Mouse (Mus musculus) thymus, postnatal 10 days (tissue): ENCODE data around the gene Eif3f.

Source experiments
- DNase-seq, 2 experiments: peaks; one replicate each; pipeline ENCODE4 v3.0.0; 2021; ENCODE audit warnings: low spot score in 2 of 2

The Eif3f gene

GRCm38 (mm10) chr7:108933794-108934731 lies at the start of gene Eif3f:
Eif3f (plus strand) TSS chr7:108934417.
- peak; percentile 86 to 90 for DNase-seq

- no peak for DNase-seq
These were observed 49.3 kb upstream of the Eif3f start, which contains the start of gene Olfr518 for GRCm38 (mm10) chr7:108884906-108885305. Olfr518 (minus strand) TSS chr7:108885006.

DNA sequence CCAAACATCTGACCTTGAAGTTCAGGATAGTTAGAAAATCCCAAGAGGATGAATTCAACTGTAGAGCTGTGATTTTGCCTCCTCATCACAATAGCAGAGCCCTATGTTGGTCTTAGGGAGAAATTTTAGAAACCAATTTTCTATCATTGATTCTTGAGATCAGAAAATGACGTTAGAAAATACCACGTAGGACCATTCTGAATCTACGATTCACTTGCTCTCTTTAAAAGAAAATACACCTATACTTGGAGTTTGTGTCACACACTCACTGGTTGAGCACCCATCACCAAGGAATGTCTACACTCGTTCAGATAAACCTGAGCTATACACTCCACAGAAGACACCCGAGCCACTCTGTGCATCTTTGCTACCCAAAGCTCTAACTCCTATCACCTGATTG lies 39.9 kb upstream of the Eif3f start, which contains the start of gene Olfr519:
Gene Olfr519 (minus strand): TSS at position 101 of the 400 bp plus-strand sequence.
- DNase-seq = no peak

- DNase-seq = no peak
These were observed 30.2 kb upstream of the Eif3f start for GRCm38 (mm10) chr7:108903969-108904368.

GRCm38 (mm10) chr7:108927043-108927442 lies 7.2 kb upstream of the Eif3f start:
- DNase-seq = no peak

DNA sequence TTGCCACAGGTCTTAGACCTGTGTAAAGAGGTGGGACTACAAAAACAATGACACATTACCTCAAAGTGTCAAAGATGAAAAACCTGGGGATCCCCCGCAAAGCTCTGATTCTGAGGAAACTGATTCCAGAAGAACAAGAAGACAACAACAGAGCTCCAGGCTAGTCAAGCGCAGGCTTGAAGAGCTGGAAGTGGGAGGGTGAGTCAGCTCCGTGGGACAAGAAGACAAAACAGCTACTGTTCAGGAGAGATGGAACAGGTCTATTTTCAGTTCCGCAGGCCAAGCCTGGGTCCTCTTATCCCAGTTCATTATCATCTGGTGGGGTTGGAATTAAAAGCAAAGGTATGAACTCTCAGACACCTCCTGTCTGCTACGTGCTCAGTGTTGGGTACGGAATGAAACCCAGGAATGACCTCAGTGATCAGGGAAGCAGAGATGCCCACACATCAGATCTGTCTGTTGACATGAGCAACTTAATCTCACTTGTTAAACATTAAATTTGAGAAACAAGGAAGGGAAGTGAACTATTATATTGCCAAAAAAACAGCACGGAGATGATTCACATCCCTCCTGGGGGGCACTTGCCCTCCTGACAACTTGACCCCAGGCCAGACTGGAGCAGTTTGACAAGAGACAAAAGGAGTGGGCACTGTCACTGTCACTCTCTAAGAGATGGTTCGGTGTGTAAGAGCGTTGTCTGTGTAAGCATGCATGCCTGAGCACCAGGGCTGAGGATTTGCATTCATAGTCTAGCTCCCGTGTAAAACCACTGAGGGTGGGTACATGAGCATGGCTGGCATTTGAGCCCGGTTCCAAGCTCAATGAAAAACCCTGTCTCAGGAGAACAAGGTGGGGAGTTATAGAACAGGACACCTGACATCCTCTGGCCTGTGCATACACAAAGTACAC lies 5.7 kb upstream of the Eif3f start:
- no peak for DNase-seq

GRCm38 (mm10) chr7:108929726-108930393 lies 4.4 kb upstream of the Eif3f start, which contains the start of gene Nlrp10:
Nlrp10 (minus strand) TSS chr7:108930178.
- no peak for DNase-seq

GRCm38 (mm10) chr7:108934836-108935235 lies 619 bp downstream of the Eif3f start:
- no peak for DNase-seq

GRCm38 (mm10) chr7:108935411-108935810 lies 1.2 kb downstream of the Eif3f start:
- DNase-seq = no peak

DNA sequence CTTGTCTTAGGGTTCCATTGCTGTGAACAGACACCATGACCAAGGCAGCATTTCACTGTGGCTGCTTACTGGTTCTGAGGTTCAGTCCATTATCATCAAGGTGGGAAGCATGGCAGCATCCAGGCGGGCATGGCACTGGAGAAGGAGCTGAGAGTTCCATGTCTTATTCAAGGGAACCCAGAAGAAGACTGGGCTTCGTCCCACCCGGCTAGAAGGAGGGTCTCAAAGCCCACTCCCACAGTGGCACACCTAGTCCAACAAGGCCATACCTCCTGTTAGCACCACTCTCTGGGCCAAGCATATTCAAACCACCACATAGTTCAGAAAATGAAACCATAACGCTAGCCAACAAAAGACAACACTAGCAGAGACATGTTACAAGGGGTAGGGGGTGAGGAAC lies 2.4 kb downstream of the Eif3f start:
- DNase-seq = no peak

DNA sequence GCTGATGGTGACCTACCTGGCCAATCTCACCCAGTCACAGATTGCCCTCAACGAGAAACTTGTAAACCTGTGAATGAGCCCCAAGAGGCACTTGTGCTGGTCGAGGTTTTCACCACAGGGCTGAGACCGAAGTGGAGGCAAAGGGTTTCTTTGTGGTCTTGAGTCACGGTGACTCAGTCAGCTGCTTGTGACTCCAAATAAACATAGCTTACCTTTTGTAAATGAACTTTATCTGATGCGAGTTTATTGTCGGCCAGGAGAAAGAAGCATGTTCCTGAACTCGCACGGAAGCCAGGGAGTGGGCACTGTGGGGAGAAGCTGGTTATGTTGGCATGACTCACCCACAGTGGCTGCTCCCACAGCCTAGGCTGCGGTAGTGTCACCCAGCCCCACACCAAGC lies 7.2 kb downstream of the Eif3f start:
- no peak for DNase-seq

DNA sequence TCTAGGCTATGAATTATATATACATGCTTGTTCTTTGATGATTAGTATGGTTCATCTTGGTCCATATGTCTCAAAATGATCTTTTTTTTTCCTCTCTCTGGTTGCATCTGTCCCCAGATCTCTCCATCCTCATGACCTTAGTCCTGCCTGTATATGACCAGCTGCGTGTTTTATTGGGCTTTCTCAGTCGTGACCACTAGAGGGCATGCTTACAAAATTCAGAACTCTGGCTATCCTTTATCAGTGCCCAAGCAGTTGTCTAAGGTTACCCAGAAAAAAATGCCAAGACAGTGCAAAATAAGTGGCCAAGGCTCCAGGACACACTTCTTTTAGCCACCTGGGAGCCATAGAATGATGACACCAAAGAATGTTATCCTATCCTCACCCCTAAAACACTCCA lies 9.8 kb downstream of the Eif3f start:
- peak in 1 of 2 experiments; percentile 27 for DNase-seq

- DNase-seq = no peak
These were observed 14.4 kb downstream of the Eif3f start for GRCm38 (mm10) chr7:108948611-108949010.

- DNase-seq = no peak
These were observed 15.1 kb downstream of the Eif3f start for GRCm38 (mm10) chr7:108949301-108949700.

DNA sequence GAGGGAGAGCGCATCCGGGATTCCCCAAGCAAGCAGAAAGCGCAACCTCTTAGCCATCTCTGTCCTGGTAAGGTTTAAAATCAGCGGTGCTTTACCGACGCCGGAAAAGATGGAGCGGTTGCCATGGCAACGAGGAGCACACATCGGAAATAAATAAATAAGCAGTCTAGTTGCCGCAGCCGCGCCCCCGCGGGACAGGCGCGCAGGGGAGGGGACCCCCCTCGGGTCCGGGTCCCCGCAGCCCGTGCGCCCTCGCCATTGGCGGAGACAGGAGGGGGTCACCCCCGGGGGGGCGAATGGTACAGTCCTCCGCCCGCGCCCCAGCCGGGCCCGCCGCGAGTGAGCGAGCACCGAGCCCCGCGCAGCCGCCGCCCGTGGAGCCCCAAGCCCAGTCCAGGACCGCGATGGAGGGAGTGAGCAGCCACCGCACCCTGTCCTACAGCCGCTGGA lies 16.1 kb downstream of the Eif3f start, which contains the start of gene Tub:
Gene Tub (plus strand): TSS at position 27 of the 450 bp plus-strand sequence.
- peak in 1 of 2 experiments; percentile 10 for DNase-seq

DNA sequence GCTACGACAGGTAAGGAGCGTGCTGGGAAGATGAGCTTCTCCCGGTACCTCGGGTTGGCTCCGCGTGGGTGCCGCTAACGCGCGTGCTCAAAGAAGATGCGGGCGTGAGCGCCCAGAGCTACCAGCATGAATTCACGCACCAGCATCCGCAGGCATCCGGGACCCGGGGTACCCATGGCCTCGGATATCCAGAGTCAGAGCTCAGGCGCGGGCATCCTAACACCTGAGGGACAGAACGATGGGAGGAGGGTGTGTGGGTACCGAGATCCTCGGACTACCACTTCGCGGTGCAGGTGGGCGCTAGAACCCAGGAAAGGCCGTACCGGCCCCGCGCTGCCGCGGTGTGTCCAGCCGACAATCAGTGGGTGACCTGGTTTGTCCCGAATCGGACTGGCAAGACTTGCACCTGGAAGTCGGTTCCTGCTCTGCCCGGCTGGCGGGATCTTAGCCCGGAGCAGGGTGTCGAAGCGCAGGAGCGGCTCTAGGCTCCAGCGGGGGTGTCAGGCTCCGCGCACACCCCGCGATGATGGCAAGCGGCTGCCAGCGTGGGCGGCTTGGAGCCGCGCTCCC lies 16.6 kb downstream of the Eif3f start:
- no peak for DNase-seq

GRCm38 (mm10) chr7:108952801-108953200 lies 18.6 kb downstream of the Eif3f start:
- DNase-seq = no peak

DNA sequence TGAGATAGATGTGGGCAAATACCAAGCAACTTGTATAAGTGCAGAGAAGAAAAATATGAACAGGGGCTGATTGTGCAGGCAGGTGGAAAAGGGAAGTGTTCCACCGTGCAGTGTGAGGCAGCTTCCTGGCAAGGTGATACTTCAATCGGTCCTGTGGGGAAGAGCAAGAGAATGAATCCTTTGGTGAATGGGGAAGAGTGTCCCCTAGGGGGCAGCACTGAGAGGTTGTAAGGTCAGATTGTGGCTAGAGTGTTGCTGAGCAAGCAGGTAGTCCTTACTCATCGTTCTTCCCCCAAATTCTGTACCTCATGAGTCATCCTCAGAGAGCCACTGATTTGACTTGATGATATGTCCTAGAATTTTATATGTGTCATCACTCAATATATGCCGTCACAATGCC lies 20.0 kb downstream of the Eif3f start:
- DNase-seq = peak in 1 of 2 experiments; percentile 37

DNA sequence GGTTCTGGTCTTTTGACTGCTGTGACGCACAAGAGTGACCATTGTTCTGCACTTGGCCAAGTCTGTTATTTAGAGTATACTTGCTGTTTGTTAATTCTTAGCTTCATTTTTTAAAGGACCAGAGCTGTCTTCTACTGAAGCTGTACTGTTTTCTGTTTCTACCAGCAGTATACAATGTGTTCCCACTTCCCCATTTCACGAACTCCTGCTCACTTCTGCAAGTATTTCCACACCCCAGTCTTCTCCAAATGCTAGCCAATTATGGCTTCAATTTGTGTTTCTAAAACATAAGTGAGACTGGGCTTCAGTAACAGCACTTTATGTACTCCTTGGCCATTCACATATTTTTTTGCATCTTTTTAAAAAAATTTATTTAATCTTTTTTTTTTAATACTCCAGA lies 23.5 kb downstream of the Eif3f start:
- no peak for DNase-seq

DNA sequence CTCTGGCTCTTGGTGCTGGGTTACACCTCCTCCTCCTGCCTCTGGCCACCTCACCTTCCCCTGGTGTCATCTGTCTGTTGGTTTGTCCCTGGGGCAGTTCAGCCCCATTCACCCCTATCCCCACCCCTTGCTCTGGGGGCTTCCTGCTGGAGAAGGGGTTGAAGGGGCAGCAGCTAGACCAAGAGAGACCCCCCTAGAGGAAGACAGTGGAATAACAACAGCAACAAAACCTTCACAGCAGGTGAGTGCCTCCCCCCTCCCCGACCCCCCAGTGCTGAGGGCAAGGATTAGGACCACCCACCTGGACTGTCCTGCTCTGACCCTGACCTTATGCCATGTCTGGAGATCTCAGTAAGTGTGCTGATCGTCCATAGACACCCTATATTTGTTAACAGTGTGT lies 31.8 kb downstream of the Eif3f start:
- peak in 1 of 2 experiments; percentile 11 for DNase-seq
